Mouse (Mus musculus) myocyte (in vitro differentiated cells): ENCODE data around the gene Gdpd1. TPM values are rescaled to one million over a fixed set of nuclear protein-coding genes. Genes with fewer than 3 reads are reported as not detected.

Experiments used
- H3K27me3 ChIP-seq: one replicate; pipeline ENCODE4 v1.6.1; 2011; ENCODE audit not compliant: control insufficient read depth, insufficient read depth, insufficient read length
- H3K36me3 ChIP-seq: one replicate; pipeline ENCODE4 v1.6.1; 2011; ENCODE audit not compliant: control insufficient read depth, insufficient read depth
- H3K4me2 ChIP-seq: one replicate; pipeline ENCODE4 v1.6.1; 2011; ENCODE audit warnings: low read depth, control low read depth
- H3K4me3 ChIP-seq: one replicate; pipeline ENCODE4 v1.5.1; 2011; ENCODE audit warnings: mild to moderate bottlenecking, control low read depth, moderate library complexity
- H3K79me2 ChIP-seq: one replicate; pipeline ENCODE4 v1.6.1; 2011; ENCODE audit not compliant: control insufficient read depth, insufficient read depth
- H3ac ChIP-seq: one replicate; pipeline ENCODE4 v1.6.1; 2011; ENCODE audit not compliant: control insufficient read depth, insufficient read length
- CEBPB ChIP-seq: IDR thresholded peaks from 2 replicates; pipeline ENCODE4 v1.6.1; 2011; ENCODE audit warnings: mild to moderate bottlenecking, moderate library complexity; ENCODE audit not compliant: poor library complexity, insufficient read depth, severe bottlenecking
- E2F4 ChIP-seq: IDR thresholded peaks from one replicate; pipeline ENCODE4 v1.6.1; 2011; ENCODE audit warnings: mild to moderate bottlenecking, control low read depth, moderate library complexity; ENCODE audit not compliant: insufficient read depth
- MAX ChIP-seq: IDR thresholded peaks from one replicate; pipeline ENCODE4 v1.6.1; 2011; ENCODE audit warnings: low read depth, mild to moderate bottlenecking, control low read depth
- MYOD1 ChIP-seq, 3 experiments: IDR thresholded peaks; one replicate each; pipeline ENCODE4 v1.6.1; 2011; ENCODE audit warnings: control low read depth in 2 of 3, low read depth in 2 of 3, mild to moderate bottlenecking in 2 of 3, moderate library complexity in 1 of 3; ENCODE audit not compliant: insufficient read length in 2 of 3, control insufficient read depth in 1 of 3
- MYOG ChIP-seq, 3 experiments: IDR thresholded peaks; one replicate each; pipeline ENCODE4 v1.6.1; 2011; ENCODE audit warnings: control low read depth in 2 of 3, low read depth in 2 of 3, mild to moderate bottlenecking in 2 of 3; ENCODE audit not compliant: insufficient read length in 2 of 3, control insufficient read depth in 1 of 3, insufficient read depth in 1 of 3
- POLR2A ChIP-seq: IDR thresholded peaks from one replicate; pipeline ENCODE4 v1.6.1; 2011; ENCODE audit warnings: low read depth, mild to moderate bottlenecking, control low read depth, moderate library complexity; ENCODE audit not compliant: insufficient read length
- POLR2AphosphoS2 ChIP-seq: IDR thresholded peaks from one replicate; pipeline ENCODE4 v1.6.1; 2011; ENCODE audit warnings: low read depth, control low read depth; ENCODE audit not compliant: insufficient read length
- REST ChIP-seq: IDR thresholded peaks from one replicate; pipeline ENCODE4 v1.6.1; 2011; ENCODE audit warnings: mild to moderate bottlenecking, control low read depth, moderate library complexity; ENCODE audit not compliant: insufficient read depth, insufficient read length
- SRF ChIP-seq: IDR thresholded peaks from one replicate; pipeline ENCODE4 v1.6.1; 2011; ENCODE audit warnings: low read depth; ENCODE audit not compliant: control insufficient read depth, insufficient read length
- TCF12 ChIP-seq: IDR thresholded peaks from one replicate; pipeline ENCODE4 v1.6.1; 2011; ENCODE audit warnings: mild to moderate bottlenecking, control low read depth; ENCODE audit not compliant: poor library complexity, insufficient read depth, severe bottlenecking
- TCF3 ChIP-seq: IDR thresholded peaks from one replicate; pipeline ENCODE4 v1.6.1; 2011; ENCODE audit warnings: low read depth, control low read depth; ENCODE audit not compliant: insufficient read length
- USF1 ChIP-seq: IDR thresholded peaks from one replicate; pipeline ENCODE4 v1.6.1; 2011; ENCODE audit warnings: low read depth, mild to moderate bottlenecking, control low read depth, moderate library complexity
- polyA plus RNA-seq: library from polyadenylated mRNA; unstranded; fragments of >200 nt; fragmentation: generic; extraction: Trizol; gene quantifications from one replicate; pipeline ENCODE4 v1.2.1, GENCODE M21; 2012; ENCODE audit warnings: missing spikeins

Gene Gdpd1
- polyA plus RNA-seq, 1 experiment: 9.9 TPM

- H3ac ChIP-seq: no peak overlapping the region
- TF ChIP-seq USF1: no peak
- TF ChIP-seq REST: no peak
- TF ChIP-seq TCF12: no peak
- no peak for TF ChIP-seq POLR2AphosphoS2
- no peak for TF ChIP-seq SRF
- TF ChIP-seq CEBPB: no peak
- no peak for TF ChIP-seq MYOG (IDR thresholded peaks at IDR 0.05; ENCODE audit: control insufficient read depth in 1 of 3, insufficient read depth in 1 of 3, insufficient read length in 2 of 3, low read depth in 2 of 3)
- TF ChIP-seq MYOD1 (IDR thresholded peaks at IDR 0.05; ENCODE audit: control insufficient read depth in 1 of 3, insufficient read length in 2 of 3, low read depth in 2 of 3): no peak
- TF ChIP-seq E2F4: no peak
- no peak for TF ChIP-seq POLR2A
- no peak for TF ChIP-seq MAX
- TF ChIP-seq TCF3: no peak
- H3K79me2 ChIP-seq: no peaks in the 10 kb centered on the region
- no peak overlapping the region for H3K4me3 ChIP-seq
- H3K36me3 ChIP-seq: no peaks in the 10 kb centered on the region
- no peak overlapping the region for H3K4me2 ChIP-seq
- H3K27me3 ChIP-seq: no peaks in the 10 kb centered on the region
Observed at GRCm38 (mm10) chr11:87021551-87021950, 52.3 kb downstream of the Gdpd1 start.

GRCm38 (mm10) chr11:87020449-87020848 is 53.4 kb downstream of the Gdpd1 start:
- no peaks in the 10 kb centered on the region for H3K27me3 ChIP-seq

DNA sequence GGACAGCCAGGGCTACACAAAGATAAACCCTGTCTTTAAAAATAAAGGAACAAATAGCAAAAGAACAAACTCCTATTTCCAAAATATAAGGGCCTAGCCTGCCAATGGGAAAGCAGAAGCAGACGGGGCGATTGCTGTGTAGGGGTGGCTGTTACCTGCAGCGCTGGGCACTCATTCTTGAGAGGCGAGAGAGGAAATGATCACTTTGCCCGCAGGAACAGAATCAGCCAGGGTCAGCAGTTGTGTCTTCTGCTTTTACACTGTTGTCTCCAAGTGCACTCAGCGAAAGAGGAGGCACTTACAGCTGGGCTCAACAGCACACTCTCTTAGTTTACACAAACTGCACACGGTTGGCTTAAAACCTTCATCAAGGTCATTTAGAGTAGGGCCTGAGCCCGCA is 54.4 kb downstream of the Gdpd1 start:
- Histone ChIP-seq H3K27me3 (no peaks in the 10 kb centered on the region), H3ac (no peak overlapping the region), H3K4me3 (no peak overlapping the region), H3K4me2 (no peak overlapping the region), H3K36me3 (no peaks in the 10 kb centered on the region), H3K79me2 (no peaks in the 10 kb centered on the region)
- TF ChIP-seq TCF12 (no peak), MAX (no peak), CEBPB (no peak), MYOD1 (IDR thresholded peaks at IDR 0.05; ENCODE audit: control insufficient read depth in 1 of 3, insufficient read length in 2 of 3, low read depth in 2 of 3) (no peak), MYOG (IDR thresholded peaks at IDR 0.05; ENCODE audit: control insufficient read depth in 1 of 3, insufficient read depth in 1 of 3, insufficient read length in 2 of 3, low read depth in 2 of 3) (no peak), TCF3 (no peak), USF1 (no peak), POLR2AphosphoS2 (no peak), REST (no peak), POLR2A (no peak), SRF (no peak), E2F4 (no peak)

More at GRCm38 (mm10) chr11:87020449-87020848, 53.4 kb downstream of the Gdpd1 start:
- Histone ChIP-seq H3K36me3 (no peaks in the 10 kb centered on the region), H3ac (no peak overlapping the region), H3K4me3 (no peak overlapping the region), H3K4me2 (no peak overlapping the region), H3K79me2 (no peaks in the 10 kb centered on the region)
- TF ChIP-seq MAX: no peak

- Histone ChIP-seq H3K36me3 (no peaks in the 10 kb centered on the region), H3K27me3 (no peaks in the 10 kb centered on the region), H3ac (no peak overlapping the region), H3K4me3 (no peak overlapping the region), H3K4me2 (no peak overlapping the region), H3K79me2 (no peaks in the 10 kb centered on the region)
- TF ChIP-seq TCF12 (no peak), POLR2AphosphoS2 (no peak), MAX (no peak), MYOD1 (IDR thresholded peaks at IDR 0.05; ENCODE audit: control insufficient read depth in 1 of 3, insufficient read length in 2 of 3, low read depth in 2 of 3) (no peak), POLR2A (no peak), USF1 (no peak), TCF3 (no peak), SRF (no peak), CEBPB (no peak), E2F4 (no peak)
Observed at GRCm38 (mm10) chr11:87018081-87018480, 55.8 kb downstream of the Gdpd1 start.

DNA sequence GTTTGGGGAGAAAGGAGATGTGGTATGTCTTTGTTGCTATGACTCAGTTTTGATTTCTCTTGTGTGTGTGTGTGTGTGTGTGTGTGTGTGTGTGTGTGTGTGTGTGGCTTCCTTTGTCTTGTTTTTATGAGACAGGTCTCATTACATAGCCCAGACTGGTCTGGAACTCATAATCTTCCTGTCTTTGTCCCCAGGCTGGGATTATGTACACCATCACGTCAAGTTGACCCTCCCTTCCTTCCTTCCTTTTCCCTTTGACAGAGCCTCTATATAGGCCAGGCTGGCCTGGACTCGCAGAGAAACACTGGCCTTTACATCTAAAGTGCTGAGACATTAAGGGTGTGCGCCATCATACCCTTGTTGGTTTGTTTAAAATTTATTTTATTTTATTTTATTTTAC is 58.2 kb downstream of the Gdpd1 start:
- no peaks in the 10 kb centered on the region for H3K36me3 ChIP-seq
- H3ac ChIP-seq: no peak overlapping the region
- no peak for TF ChIP-seq CEBPB
- TF ChIP-seq USF1: no peak
- TF ChIP-seq TCF12: no peak
- no peak for TF ChIP-seq TCF3
- TF ChIP-seq REST: no peak
- TF ChIP-seq MYOD1 (IDR thresholded peaks at IDR 0.05; ENCODE audit: control insufficient read depth in 1 of 3, insufficient read length in 2 of 3, low read depth in 2 of 3): no peak
- no peak for TF ChIP-seq E2F4
- TF ChIP-seq POLR2A: no peak
- no peak for TF ChIP-seq MYOG (IDR thresholded peaks at IDR 0.05; ENCODE audit: control insufficient read depth in 1 of 3, insufficient read depth in 1 of 3, insufficient read length in 2 of 3, low read depth in 2 of 3)
- no peak for TF ChIP-seq MAX
- no peak for TF ChIP-seq POLR2AphosphoS2
- TF ChIP-seq SRF: no peak
- H3K27me3 ChIP-seq: no peaks in the 10 kb centered on the region
- H3K4me2 ChIP-seq: no peak overlapping the region
- no peaks in the 10 kb centered on the region for H3K79me2 ChIP-seq
- H3K4me3 ChIP-seq: no peak overlapping the region
